1 mouse cellular context compared by ENCODE assay signal in genomic region chr5:65882476-65883205, GRCm38 (mm10).
TF ChIP-seq lines count a peak whose summit lies in the region.

No protein-coding gene starts in this region.

TF ChIP-seq in CH12.LX, 34 proteins besides CTCF, POLR2A, EP300 and RAD21 (continued from another document):
- TF ChIP-seq JUN (IDR thresholded peaks at IDR 0.05; ENCODE audit: insufficient read depth, low read depth, low read length) (0 out of 2 replicates have a peak, but pooled peaks have one; percentile 20), MEF2A (IDR thresholded peaks at IDR 0.05; ENCODE audit: borderline replicate concordance, low read depth, low read length) (no peak), E2F4 (IDR thresholded peaks at IDR 0.05; ENCODE audit: insufficient replicate concordance, low read depth, low read length) (no peak)
